Mouse (Mus musculus): ENCODE results near the gene Palmd.

Palmd gene

DNA sequence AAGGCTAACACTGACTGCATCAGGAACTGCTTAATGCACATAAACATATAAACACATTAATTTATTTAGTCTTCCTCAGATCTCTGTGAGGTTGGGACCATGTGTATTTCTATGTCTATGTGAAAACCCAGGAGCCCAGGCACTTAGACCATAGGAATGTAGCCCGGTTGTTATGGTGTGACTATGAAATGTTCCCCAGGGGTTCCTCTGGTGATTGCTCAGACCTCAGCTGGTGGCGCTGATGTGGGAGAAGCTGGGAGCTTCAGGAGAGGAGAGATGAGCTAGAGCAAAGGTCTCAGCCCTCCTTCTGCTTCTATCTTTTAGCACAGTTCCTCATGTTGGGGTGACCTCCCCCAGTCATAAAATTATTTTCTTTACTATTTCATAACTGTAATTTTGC lies 8.4 kb downstream of the Palmd start:
- no peak for DNase-seq (ENCODE audit: low spot score)

DNA sequence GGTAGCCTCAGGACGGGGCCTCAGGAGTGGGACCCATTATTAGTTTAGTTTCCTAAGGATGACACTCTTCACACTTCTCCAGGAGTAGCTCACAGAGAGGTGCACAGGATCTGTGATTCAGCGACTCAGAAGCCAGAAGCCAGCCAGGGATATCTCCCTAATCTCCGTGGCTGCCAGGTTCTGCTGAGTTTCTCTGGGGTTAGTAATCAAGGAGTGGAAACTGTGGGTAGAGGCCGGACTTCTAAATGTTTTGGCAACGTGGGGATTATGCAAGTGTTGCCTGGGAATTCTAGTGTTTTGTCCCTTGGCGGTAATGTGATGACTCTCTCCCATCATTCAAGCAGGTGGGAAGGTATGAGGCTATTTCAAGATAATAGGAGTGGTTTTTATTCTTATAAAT lies 13.7 kb downstream of the Palmd start:
- peak; percentile 51 for DNase-seq (ENCODE audit: low spot score)

DNA sequence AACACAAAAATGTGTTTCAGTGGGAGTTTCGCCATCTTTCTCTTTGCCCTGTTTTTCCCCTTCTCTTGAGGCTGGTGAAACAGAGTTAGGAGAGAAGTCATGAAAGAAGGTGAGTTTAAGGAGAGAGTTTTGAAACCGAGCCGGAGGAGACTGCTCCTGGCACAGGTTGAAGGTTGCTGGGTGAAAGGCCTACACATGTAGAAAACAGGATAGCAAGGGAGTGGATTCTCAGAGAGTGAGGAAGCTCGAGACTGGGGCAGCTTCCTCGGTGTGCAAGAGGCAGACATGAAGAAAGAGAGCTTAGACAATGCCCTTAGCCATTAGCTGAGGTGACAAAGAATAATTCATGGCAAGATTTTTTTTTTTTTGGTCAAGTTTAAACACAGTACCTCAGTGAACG lies 15.4 kb downstream of the Palmd start:
- DNase-seq (ENCODE audit: low spot score): no peak

DNA sequence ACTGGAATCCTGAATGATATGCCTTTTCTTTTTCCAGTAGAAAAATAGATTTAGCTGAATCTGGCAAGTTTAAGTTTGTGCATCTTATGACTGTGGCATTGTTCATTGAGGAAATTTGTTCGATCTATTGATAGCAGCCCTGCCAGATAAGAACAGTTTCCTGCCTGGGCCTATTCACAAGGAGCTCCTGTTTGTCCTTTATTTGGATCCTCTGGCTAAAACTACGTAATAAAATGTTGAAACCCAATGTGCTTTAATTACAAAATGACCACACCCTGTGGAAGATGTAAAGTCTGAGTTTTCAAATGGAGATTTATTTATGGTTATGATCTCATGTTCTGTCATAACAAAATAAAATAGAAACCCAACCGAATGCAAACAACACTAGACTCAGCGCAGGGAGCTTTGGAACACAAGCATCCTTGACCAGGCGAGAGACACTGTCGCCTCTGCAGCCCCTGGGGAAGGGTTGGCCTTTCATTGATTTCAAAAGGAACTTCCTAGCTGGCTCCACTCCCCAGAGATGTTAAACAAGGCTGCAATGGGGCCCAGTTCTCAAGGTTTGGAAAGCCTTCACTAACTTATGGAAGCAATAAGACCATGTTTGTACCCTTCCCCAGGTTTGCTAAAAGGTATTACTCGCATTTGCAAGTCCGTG lies 16.4 kb downstream of the Palmd start:
- DNase-seq (ENCODE audit: low spot score): peak; percentile 59

DNA sequence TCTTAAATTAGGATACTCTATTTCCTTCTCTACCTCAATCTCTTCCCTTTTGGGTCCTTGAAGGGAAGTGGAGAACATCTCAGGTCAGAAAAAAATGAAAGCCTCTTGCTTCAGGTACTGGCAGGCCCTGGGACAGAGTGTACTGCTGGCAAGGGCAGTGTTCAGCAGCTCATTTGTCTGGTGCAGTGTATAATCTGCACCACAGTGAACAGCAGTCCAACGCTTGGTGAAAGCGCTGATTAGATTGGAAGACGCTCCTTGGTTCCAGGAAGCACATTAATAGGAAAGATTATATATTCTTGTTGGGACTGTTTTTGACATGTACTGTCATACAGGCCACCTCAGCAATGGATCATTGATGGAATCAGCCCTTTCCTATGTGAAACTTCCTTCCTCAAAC lies 17.3 kb downstream of the Palmd start:
- DNase-seq (ENCODE audit: low spot score): peak; percentile 35

DNA sequence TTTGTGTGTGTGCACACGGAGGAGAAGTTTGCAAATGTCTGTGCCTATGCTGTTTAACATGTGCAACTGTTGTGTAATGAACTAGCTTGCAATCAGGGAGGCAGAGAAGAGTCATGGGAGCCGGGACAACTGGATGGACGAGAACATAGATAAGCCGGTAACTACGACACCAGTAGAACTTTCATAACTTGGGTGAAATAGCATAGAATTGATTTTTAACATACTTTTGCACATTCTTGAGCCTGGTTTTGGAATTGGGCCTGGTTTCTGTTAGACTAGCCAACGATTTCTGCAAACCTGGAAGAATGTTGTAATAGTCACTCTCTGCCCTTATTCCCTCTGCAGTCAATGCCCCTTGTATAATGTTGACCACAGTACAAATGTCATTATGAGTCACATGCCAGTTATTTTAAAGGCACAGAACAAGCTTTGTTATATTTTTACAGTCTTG lies 18.1 kb downstream of the Palmd start:
- peak; percentile 61 for DNase-seq (ENCODE audit: low spot score)

DNA sequence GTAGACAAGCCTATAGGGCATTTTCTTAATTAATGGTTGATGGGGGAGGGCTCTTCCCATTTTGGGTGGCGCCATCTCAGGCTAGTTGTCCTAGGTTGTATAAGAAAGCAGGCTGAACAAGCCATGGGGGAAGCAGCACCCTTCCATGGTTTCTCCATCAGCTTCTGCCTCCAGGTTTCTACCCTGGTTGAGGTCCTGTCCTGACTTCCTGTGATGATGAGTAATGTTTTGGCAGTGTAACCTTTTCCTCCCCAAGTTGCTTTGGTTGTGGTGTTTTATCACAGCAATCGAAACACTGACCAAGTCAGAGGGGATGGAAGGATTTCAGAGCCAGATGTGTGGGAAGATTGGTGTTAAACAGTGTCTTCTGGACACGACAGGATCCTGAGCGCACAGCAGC lies 22.3 kb downstream of the Palmd start:
- no peak for DNase-seq (ENCODE audit: low spot score)

DNA sequence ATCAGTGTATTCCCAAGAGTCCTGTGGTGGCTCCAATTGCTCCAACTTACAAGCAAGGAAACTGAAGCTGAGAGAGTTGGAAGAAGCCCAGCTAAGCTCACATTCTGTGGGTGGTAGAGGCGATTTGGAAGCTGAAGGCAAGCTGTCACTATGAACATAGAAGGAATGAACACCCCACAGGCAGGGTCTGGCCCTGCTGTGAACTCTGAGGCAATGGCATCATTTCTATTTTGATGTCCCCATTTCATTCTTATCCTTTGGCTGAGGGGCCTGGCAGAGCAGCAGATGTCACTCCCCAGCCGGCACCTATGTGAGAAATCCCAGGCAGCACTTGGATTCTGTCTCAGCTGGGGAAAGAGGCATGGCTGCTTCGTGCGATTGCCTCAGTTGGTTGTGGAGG lies 25.4 kb downstream of the Palmd start:
- no peak for DNase-seq (ENCODE audit: low spot score)

DNA sequence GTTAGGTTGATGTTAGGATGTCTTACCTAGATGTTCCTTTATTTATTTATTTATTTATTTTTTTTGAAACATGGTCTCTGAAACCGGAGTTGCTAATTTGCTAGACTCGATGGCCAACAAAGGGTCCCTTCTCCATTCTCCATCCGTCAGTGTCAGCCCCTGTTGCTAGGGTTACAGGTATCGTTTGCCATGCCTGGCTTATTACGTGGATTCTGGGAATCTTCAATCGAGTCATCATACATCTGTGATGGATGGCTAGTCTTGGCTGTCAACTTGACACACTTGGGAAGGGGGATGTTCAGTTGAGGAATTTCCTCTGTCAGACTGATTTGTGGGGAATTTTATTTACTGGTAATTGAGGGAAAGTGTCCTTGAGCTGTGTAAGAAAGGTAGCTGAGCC lies 26.0 kb downstream of the Palmd start:
- no peak for DNase-seq (ENCODE audit: low spot score)

DNA sequence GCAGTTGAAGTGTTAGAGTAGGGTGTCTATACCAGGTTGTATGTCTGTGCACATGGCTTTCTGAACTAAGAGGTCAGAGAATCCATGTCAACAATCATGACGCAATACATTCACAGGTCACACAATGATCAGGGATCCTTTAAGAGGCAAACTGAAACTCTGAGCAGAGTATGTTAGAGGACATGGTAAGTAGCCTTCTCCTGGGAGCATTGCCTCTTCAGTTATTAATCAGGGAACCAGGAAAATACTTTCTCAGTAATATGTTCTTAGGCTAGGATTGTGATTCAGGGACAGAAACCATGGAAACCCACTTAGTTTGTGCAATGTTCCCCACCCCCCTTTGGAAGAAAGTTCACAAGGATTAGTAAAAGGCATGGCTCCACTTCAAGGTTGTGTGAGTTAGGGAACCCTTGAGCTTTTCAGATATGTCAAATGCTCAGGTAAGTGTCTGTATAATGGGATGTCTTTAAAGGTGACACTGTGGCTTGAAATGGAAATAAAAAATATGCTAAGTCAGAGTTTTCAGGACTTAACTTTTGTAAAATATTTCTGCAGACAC lies 27.1 kb downstream of the Palmd start:
- no peak for DNase-seq (ENCODE audit: low spot score)

DNA sequence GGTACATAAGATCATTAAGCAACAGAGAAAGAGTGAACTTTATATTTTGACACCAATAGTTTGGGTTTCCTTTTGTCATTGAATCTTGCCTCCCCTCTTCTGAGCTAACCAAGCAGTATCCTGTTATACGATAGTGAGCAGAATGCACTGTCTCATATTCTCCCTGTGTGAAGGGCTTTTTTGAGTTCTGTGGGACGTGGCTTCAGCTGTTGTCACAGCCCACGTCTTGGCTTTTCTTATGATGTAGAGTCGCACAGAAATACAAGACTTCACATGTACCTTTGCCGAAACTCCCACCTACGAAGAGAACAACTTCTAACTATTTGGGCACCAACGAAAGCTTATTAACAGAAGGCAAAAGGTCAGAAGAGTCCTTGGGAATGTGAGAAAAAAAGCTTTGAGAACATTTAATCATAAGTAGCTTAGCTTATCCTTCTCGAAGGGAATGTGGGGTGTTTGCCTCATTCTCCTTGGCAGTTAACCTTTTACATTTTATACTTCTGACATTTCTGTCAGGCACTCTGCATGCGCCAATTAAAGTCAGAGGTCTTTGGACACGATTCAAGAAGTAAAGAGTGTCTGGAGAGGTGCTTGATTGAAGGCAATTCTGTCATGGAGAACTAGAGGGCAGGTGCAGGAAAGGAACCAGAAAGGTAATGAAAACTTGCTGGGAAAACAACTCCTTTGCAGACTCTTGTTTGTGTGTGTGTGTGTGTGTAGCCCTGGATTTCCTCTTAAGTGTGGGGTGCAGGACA lies 27.8 kb downstream of the Palmd start:
- DNase-seq (ENCODE audit: low spot score): peak; percentile 62

DNA sequence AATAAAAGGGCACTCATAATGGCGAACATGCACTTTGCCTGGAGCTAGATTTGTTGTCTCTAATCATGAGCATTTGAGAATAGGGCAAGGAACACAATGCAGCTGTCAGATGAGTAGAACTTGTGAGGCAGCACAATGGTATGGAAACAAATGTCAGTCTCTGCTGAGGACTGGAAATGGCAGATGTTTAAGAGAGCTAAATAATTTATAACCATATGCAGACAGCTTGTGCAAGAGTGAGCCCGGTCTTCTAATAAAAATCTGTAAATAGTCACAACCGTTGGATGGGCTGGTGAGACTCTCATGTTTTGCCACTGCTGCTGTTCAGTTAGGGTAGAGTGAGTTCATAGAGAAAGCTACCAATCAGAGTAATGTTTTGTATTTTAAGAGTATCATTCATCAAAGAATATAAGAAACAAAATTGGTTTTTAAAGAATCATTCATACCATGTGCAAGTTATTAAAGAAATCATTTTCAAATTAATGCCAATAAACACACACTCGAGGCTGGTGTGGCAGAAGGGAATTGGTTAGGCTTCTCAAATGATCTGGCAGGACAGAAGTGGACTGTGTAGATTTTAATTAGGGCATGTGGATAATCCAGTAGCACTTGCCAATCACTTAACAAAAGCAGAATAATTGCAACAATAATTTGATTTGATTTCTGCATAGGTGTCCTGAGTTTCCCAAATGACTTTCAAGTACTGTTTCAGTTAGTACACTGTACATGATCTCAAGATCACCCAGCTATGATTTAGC lies 31.7 kb downstream of the Palmd start:
- DNase-seq (ENCODE audit: low spot score): no peak

DNA sequence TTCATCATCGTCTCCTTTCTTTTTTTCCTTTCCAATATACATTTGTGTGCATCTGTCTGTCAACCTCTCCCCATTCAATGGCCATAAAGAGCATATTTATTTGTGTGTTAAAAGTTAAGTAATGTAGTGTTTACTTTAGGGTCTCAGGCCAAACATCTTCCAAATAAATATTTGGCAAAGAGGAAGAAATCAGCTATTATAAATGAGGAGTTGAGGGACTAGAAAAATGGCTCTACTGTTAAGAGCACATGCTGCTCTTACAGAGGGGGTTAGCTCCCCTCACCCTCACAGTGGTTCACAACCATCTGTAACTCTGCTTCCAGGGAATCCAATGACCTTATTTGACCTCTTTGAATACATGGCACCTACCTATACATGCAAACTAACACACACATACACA lies 35.6 kb downstream of the Palmd start:
- no peak for DNase-seq (ENCODE audit: low spot score)

DNA sequence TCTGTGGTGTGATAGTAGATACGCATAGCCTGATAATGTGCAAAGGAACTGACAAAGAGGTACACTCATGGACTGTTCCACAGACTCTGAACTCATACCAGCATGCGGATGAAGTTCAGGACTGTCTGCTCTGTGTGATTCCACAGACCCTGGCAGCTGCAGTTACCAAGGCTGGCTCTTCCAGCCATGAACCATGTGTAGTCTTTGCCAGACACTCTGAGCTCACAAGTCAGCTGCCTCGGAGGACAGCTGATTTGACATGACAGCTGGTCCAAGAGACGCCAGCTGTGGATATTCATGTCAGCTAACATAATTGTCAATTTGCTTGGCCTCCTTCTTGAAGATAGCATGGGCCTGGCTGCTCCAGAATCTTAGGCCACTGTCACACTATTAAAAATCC lies 39.8 kb downstream of the Palmd start:
- DNase-seq (ENCODE audit: low spot score): peak; percentile 27

DNA sequence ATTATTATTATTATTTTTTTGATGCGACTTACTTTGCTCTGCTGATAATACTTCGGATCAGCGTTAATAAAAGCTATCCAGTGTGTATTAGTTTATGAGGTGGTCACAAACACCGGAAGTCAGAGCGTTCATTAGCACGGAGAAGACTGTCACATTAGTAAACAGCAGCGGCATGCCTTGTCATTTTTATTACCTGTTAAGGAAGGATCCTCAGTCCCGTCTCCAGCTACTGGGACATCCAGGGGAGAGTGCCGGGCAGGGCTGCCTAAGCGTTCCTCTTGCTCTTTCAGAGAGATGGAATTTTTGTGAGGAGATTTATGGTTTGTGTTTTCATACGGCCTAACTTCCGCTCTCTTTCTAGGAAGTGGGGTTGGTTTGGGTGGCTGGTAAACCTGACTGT lies 45.7 kb downstream of the Palmd start:
- DNase-seq (ENCODE audit: low spot score): no peak

DNA sequence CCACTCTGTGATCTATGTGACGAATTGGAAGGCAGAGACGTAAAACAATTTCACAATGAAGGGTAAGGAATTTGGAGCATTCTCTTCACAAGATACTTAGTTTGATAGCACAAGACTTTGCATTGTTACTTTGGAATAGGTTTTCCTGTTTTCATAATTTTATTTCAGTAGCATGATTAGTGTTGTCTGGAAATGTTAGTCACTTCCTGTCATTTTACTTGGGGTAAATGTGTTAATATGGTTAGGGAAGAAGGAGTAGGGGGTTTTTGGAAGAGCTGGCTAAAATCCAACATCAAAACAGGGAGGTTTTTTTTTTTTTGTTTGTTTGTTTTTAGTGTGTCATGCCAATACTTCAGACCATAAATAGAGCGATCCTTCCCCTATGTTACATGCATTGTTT lies 47.3 kb downstream of the Palmd start:
- DNase-seq (ENCODE audit: low spot score): no peak

DNA sequence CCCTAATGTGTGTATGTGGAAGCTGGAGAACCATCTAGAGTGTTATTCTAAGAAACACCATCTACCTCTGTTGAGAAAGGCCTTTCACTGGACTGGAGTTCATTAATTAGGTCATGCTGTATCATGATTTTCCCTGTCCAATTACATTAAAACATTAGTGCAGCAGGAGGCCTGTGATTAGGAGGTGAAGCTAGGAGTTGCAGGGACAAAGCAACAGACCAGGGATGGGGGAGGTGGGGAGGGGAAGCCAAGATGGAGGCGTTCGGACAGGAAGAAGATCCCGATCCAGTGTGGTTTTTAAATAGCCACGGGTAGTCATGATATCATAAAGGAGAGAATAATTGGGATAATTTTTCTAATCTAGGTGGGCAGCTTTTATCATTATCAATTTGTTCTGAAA lies 51.8 kb downstream of the Palmd start:
- DNase-seq (ENCODE audit: low spot score): no peak

DNA sequence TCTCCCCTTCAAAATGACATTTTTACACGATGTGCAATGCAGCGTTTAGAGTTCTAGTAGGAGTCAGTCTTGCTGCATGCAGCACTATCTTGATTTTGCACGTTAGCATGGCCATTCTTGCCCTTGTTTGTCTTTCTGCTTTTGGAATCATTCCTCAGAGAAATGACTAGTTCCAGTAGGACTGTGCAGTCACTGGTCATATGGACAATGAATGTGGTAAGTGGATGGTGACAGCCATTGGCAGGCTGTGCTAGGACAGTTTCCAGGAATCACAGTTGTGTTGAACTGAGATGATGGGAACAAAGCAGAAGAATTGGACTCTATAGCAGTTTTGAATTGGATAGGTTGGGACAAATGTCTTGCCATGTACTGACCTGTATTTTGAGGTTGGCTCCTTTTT lies 53.9 kb downstream of the Palmd start:
- no peak for DNase-seq (ENCODE audit: low spot score)

DNA sequence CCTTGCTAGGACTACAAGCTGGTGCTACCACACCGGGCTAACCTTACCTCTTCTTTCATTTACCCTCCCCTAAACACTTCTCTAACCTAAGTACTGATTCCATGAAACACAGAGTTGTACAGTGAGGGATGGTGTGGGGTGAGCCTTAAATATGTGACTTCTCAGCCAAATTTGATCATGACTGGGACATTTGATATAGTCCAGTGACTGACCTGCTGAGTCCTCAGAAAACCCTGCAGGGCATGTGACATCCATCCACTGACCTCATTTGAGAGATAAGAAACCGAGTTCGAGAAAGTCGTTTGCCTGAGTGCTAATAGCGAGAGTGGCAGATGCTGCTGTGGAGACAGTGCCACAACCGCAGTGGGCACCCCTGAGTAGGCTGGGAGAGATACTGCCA lies 54.4 kb downstream of the Palmd start:
- DNase-seq (ENCODE audit: low spot score): no peak

DNA sequence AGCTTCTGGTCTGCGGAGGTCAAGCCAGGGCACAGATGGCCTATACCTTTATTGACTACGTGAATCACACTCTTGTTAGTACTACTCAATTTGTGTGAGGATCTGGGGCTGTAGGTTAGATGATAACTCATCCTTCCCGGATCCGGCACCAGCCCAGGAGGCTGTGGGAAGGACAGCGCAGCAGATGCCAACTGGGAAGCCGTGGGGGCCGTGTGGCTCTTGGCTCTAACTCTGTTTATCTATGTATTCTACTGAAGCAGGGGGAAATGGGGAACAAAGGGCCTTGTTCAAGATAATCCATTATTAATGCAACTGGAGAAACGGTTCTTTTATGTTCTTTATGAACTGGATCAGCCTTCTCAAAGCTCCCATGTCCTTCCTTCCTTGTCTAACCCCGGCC lies 62.2 kb downstream of the Palmd start:
- no peak for DNase-seq (ENCODE audit: low spot score)

DNA sequence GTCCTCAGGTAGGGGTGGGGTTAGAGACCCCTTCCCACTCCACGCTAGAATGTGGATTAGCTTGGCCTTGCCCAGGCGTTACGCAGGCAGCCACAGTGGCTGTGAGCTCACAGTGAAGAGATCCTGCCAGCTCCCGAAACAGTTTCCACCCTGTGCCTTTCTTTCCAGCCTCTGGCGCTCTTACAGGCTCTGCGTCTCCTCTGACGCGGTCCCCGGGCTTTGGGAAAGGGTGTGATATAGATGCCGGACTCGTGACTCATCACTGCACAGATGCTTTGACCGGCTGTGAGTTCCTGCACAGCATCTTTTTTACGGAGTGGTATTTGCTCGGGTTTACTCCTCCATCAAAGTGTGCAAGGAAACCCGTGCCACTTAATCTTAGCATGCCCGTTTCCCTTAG lies 62.9 kb downstream of the Palmd start:
- DNase-seq (ENCODE audit: low spot score): no peak

DNA sequence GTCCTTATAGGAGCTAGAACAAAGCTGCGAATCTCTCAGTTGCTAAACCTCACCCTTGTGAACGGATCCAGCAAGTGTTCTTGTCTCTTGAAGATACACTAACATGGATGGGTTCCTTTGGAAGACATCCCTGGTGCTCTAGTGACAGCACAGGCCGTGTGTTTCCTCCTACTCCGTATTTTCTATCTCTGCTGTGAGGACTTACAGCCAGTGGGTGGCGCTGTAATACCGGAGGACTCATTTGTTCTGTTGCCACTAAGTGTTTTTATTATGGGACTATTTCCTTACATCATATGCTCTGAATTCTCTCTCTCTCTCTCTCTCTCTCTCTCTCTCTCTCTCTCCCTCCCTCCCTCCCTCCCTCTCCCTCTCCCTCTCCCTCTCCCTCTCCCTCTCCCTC lies 64.6 kb downstream of the Palmd start:
- peak; percentile 68 for DNase-seq (ENCODE audit: low spot score)

DNA sequence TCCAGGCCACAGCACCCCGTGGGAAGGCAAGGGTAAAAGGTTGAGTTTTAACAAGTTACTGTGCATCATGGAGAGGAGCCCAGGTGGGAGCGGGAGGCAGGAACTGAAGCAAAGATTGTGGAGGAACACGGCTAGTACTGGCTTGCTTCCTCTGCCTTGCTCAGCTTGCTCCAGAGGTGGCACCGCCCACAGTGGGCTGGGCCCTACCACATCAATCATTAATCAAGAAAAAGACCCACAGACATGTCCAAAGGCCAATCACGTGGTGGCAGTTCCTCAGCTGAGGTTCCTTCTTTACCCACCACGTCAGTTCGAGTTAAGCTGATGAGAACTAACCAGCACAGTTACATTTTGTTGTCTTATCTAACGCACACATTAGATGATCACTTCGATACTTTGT lies 75.9 kb downstream of the Palmd start:
- peak; percentile 23 for DNase-seq (ENCODE audit: low spot score)
